Mouse (Mus musculus): Measurements from ENCODE around the gene Tmigd3.

GRCm38 (mm10) chr3:105835875-105836274 lies 34.8 kb upstream of the Tmigd3 start:
- TF ChIP-seq CTCF (IDR thresholded peaks at IDR 0.05; ENCODE audit: low read depth) (no peak), EP300 (optimal IDR thresholded peaks at IDR 0.05) (no peak)
